Mouse (Mus musculus) limb, embryonic 10.5 days (tissue): Measurements from ENCODE around the gene Pdk2. TPM values are rescaled to one million over a fixed set of nuclear protein-coding genes. Genes with fewer than 3 reads are reported as not detected.
A peak's percentile ranks its signal among the peaks of the same experiment; 100 is the strongest.

Experiments used
- DNase-seq: peaks from one replicate; pipeline ENCODE4 v3.0.0-alpha.2; 2017; ENCODE audit warnings: low spot score
- H3K27ac ChIP-seq: fragments of 300-500 bp; sonication (generic); 2 replicates; pipeline ENCODE4 v1.5.1; 2016; ENCODE audit warnings: mild to moderate bottlenecking
- H3K27me3 ChIP-seq: fragments of 300-500 bp; sonication (generic); 2 replicates; pipeline ENCODE4 v1.6.1; 2016; ENCODE audit warnings: low read depth, mild to moderate bottlenecking; ENCODE audit not compliant: poor library complexity, severe bottlenecking
- H3K36me3 ChIP-seq: fragments of 300-500 bp; sonication (generic); 2 replicates; pipeline ENCODE4 v1.6.1; 2016; ENCODE audit warnings: mild to moderate bottlenecking, moderate library complexity
- H3K4me1 ChIP-seq: fragments of 300-500 bp; sonication (generic); 2 replicates; pipeline ENCODE4 v1.6.1; 2016
- H3K4me3 ChIP-seq: fragments of 300-500 bp; sonication (generic); 2 replicates; pipeline ENCODE4 v1.5.1; 2016; ENCODE audit warnings: mild to moderate bottlenecking, moderate library complexity
- H3K9me3 ChIP-seq: fragments of 300-500 bp; sonication (generic); replicated peaks from 2 replicates; pipeline ENCODE4 v1.6.1; 2016; ENCODE audit warnings: mild to moderate bottlenecking
- WGBS: fragments of 180-500 bp; shearing (Covaris S2); methylation state at CpG from one replicate; pipeline ENCODE4 v1.1.7; 2016; 5-methylcytosine and 5-hydroxymethylcytosine counted together
- polyA plus RNA-seq: library from polyadenylated mRNA; unstranded; fragments of >200 nt; fragmentation: Nextera tagmentation; extraction: Ambion mirVana; gene quantifications from 2 replicates; pipeline ENCODE4 v1.2.1, GENCODE M21; 2016

Gene Pdk2
- 9.8 and 21.2 TPM in 2 replicates for polyA plus RNA-seq

- H3K36me3 ChIP-seq = peaks cover 4% of the 10 kb centered on the region; the same call in 1 of the 2 replicates
- H3K27ac ChIP-seq = peak within 1 kb of the TSS; percentile 81
- peaks cover 44% of the 10 kb centered on the region for H3K27me3 ChIP-seq
- DNase-seq = peak; percentile 93
- no peaks in the 10 kb centered on the region for H3K9me3 ChIP-seq
- peaks cover 26% of the 10 kb centered on the region for H3K4me1 ChIP-seq
- 0% methylated on average over 41 of the region's 41 CpGs for WGBS
- peak within 1 kb of the TSS; percentile 72 for H3K4me3 ChIP-seq
Observed at GRCm38 (mm10) chr11:95041139-95041609, at the start of gene Pdk2. Gene Pdk2 (minus strand): TSS chr11:95041354.

DNA sequence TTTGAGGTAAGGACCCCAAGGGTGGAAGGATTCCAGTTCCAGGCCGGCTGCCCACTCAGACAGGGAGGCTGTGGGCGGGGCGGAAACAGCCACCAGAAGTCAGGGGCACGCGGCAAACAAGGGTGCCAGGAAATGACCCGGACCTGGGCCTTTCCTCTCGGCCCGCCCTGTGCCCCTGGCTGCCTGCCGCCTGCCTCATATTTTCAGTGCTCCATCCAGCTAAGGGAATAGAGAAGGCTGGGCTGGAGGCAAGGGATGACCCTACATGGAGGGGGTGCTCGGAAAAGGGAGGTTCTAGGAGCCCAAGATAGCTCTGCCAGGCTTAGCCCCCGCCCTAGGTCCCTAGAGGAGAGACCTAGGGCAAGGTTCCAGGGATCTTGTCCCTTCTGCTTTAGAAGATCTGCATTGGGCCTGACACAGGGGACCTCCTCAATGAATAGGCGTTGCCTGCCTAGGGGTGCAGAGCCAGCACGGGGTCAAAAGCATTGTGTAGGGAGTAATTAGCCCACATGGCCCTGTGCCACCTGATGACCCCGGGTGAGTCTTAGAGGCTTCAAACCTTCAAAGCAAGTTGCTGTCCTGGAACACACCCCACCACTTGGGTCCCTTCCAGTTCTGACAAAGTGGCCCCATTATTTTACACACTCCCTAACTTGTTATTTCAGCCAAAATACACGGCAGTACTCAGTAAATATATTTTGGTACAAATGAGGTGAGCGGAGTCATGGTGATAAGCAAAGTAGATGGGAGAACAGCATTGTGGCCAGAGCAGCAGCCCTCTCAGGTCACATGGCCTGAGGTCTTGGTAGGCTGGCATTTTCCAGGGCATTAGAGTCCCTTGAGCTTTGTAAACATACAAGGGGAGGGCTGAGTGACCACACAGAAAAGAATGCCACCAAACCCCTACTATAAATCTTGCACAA is 48.0 kb upstream of the Pdk2 start:
- no peak overlapping the region for H3K4me3 ChIP-seq
- no peaks in the 10 kb centered on the region for H3K9me3 ChIP-seq
- peaks cover 7% of the 10 kb centered on the region for H3K27me3 ChIP-seq
- no peaks in the 10 kb centered on the region for H3K36me3 ChIP-seq
- 0 out of 2 replicates have a peak overlapping the region, but pooled peaks have one; percentile 1 for H3K27ac ChIP-seq
- 77% methylated on average over 16 of the region's 16 CpGs for WGBS
- DNase-seq = no peak
- H3K4me1 ChIP-seq = peaks cover 45% of the 10 kb centered on the region

- Histone ChIP-seq H3K4me1 (peaks cover 48% of the 10 kb centered on the region), H3K27me3 (peaks cover 7% of the 10 kb centered on the region), H3K27ac (peak overlapping the region; percentile 1; the same call in 1 of the 2 replicates), H3K4me3 (no peak overlapping the region), H3K36me3 (no peaks in the 10 kb centered on the region), H3K9me3 (no peaks in the 10 kb centered on the region)
- no peak for DNase-seq
- 64% methylated on average over 7 of the region's 7 CpGs for WGBS
Observed at GRCm38 (mm10) chr11:95088286-95088685, 47.1 kb upstream of the Pdk2 start.

- DNase-seq = no peak
Observed at GRCm38 (mm10) chr11:95087301-95088228, 46.4 kb upstream of the Pdk2 start.

DNA sequence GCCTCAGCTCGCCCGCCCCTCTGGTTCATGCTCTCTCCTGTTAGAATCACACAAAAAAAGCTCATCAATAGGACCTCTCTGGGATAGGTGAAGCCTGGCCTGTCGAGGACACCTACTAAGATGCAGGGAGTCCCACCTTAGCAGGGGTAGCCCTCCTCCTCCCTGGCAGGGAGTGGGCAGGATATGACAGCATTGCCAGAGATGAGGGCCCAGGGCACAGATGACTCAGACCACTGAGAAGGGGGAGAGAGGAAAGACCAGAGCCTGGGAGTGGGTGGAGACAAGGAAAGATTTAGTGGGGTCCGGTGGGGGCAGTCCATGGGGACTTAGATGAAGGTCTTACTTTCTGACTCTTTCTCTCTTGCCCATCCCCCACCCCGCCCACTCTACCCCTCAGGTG is 45.1 kb upstream of the Pdk2 start:
- Histone ChIP-seq H3K4me3 (no peak overlapping the region), H3K9me3 (no peaks in the 10 kb centered on the region), H3K27me3 (peaks cover 7% of the 10 kb centered on the region), H3K27ac (peak overlapping the region; percentile 53; the same call in 1 of the 2 replicates), H3K36me3 (no peaks in the 10 kb centered on the region), H3K4me1 (peaks cover 45% of the 10 kb centered on the region)
- no peak for DNase-seq
- WGBS = 50% methylated on average over 5 of the region's 5 CpGs

More at GRCm38 (mm10) chr11:95087301-95088228, 46.4 kb upstream of the Pdk2 start:
- no peak overlapping the region for H3K4me3 ChIP-seq
- H3K27me3 ChIP-seq = peaks cover 7% of the 10 kb centered on the region
- H3K9me3 ChIP-seq = no peaks in the 10 kb centered on the region
- 75% methylated on average over 17 of the region's 17 CpGs for WGBS
- peaks cover 48% of the 10 kb centered on the region for H3K4me1 ChIP-seq
- H3K27ac ChIP-seq = no peak overlapping the region
- no peaks in the 10 kb centered on the region for H3K36me3 ChIP-seq

GRCm38 (mm10) chr11:95085710-95086109 is 44.6 kb upstream of the Pdk2 start:
- Histone ChIP-seq H3K36me3 (no peaks in the 10 kb centered on the region), H3K27ac (peak overlapping the region; percentile 53; the same call in 1 of the 2 replicates), H3K4me3 (no peak overlapping the region), H3K27me3 (peaks cover 7% of the 10 kb centered on the region), H3K9me3 (no peaks in the 10 kb centered on the region), H3K4me1 (peaks cover 45% of the 10 kb centered on the region)
- DNase-seq = no peak
- 9% methylated on average over 5 of the region's 5 CpGs for WGBS

DNA sequence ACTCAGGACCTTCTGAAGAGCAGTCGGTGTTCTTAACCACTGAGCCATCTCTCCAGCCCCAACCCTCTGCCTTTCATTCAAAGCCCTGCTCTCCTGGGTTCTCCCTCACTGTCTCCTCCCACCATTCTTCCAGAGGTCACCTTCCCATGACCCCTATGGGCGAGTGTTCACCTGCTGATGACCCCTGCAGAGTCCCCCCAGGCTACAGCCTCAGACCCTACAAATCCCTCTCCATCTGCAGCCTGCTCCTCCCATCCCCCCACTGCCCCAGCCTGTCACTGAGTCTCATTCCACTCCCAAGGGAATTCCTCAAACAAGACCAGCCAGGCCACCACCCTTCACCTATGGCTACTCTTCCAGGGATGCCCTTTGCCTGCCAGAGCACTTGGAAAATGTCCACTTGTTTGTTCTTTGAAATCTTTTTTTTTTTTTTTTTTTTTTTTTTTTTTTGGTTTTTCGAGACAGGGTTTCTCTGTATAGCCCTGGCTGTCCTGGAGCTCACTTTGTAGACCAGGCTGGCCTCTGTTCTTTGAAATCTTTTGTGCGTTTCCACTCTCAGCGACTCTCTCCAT is 43.7 kb upstream of the Pdk2 start:
- no peak for DNase-seq
- Histone ChIP-seq H3K36me3 (no peaks in the 10 kb centered on the region), H3K4me1 (peaks cover 49% of the 10 kb centered on the region), H3K9me3 (no peaks in the 10 kb centered on the region), H3K27me3 (peaks cover 15% of the 10 kb centered on the region), H3K27ac (no peak overlapping the region), H3K4me3 (no peak overlapping the region)
- 38% methylated on average over 5 of the region's 5 CpGs for whole genome bisulfite sequencing

DNA sequence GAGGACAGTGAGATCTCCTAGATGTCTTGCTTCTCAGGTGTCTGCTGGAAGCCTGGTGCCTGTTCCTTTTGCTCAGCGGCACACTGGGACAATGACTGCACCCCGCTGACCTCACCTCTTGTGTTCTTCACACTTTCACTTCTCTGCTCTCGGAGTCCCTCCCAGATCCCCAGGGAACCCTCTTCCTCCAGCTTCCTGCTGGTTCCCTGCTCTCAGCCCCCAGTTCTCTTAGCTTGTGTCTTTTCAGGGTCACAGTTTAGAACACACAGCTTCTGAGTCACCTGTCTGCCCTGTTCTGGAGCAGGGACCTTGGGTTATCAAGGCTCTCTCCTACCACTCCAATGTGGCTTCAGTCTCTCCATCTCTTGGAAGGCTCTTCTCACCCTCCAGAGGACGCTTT is 43.0 kb upstream of the Pdk2 start:
- no peak overlapping the region for H3K27ac ChIP-seq
- no peaks in the 10 kb centered on the region for H3K9me3 ChIP-seq
- H3K4me1 ChIP-seq = peaks cover 54% of the 10 kb centered on the region
- 34% methylated on average over 4 of the region's 4 CpGs for WGBS
- H3K4me3 ChIP-seq = no peak overlapping the region
- H3K36me3 ChIP-seq = no peaks in the 10 kb centered on the region
- DNase-seq = no peak
- H3K27me3 ChIP-seq = peaks cover 22% of the 10 kb centered on the region

- Histone ChIP-seq H3K27me3 (peaks cover 34% of the 10 kb centered on the region), H3K4me3 (no peak overlapping the region), H3K27ac (no peak overlapping the region), H3K36me3 (no peaks in the 10 kb centered on the region), H3K9me3 (no peaks in the 10 kb centered on the region), H3K4me1 (peaks cover 46% of the 10 kb centered on the region)
- no peak for DNase-seq
- WGBS = 93% methylated on average over 7 of the region's 7 CpGs
Observed at GRCm38 (mm10) chr11:95082896-95083295, 41.7 kb upstream of the Pdk2 start.

DNA sequence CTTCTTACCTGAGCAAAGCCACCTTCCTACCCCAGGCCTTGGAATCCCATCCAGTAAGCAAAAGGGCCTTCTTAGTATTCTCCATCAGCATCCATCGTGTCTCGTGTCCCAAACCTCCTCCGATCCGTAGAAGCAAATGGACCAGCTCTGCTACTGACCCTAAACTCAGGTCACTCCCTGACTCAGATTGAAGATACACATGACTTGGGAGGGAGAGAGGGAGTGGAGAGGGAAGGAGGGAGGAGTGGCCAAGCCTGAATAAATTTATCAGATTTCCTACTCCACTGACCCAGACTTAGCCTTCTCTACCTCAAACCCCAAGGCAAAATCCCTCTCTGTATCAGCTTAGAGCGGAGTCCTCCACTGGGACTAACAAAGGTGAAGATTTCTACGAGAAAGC is 39.6 kb upstream of the Pdk2 start:
- Histone ChIP-seq H3K36me3 (no peaks in the 10 kb centered on the region), H3K9me3 (no peaks in the 10 kb centered on the region), H3K4me1 (peaks cover 45% of the 10 kb centered on the region), H3K27ac (no peak overlapping the region), H3K27me3 (peaks cover 49% of the 10 kb centered on the region), H3K4me3 (no peak overlapping the region)
- WGBS = 90% methylated on average over 6 of the region's 6 CpGs
- DNase-seq = no peak

DNA sequence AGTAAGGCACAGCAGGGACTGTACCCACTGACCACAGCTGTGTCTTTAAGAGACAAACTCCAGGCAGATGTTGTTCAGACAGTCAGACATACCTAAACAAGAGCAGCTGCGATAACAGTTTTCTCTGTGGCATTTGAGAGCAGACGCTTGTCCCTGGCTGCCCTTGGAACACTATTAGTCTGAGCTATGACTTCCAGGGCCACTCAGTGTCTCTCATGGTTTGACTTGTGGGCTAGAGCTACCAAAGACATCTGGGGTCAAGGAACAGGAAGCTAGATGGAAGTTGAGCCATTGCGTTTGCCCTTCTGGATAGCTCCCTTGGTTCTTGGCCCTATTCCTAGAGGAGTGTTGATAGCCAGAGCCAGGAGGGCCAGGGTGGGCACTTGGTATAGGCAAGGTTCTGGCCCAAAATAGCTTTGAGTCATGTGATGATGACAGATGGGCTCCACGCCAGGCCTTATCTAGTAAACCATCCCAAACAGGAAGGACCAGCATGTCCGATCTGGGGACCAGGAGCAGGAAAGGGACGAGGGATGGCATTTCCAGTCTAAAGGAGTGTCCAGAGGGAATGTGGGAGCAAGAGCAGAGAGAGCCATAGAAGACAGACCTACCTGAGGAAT is 38.2 kb upstream of the Pdk2 start:
- Histone ChIP-seq H3K27me3 (peaks cover 63% of the 10 kb centered on the region), H3K27ac (no peak overlapping the region), H3K9me3 (no peaks in the 10 kb centered on the region), H3K4me3 (no peak overlapping the region), H3K4me1 (peaks cover 45% of the 10 kb centered on the region), H3K36me3 (no peaks in the 10 kb centered on the region)
- no peak for DNase-seq
- 72% methylated on average over 6 of the region's 6 CpGs for WGBS

GRCm38 (mm10) chr11:95077956-95078355 is 36.8 kb upstream of the Pdk2 start:
- Histone ChIP-seq H3K27ac (no peak overlapping the region), H3K4me1 (peaks cover 39% of the 10 kb centered on the region), H3K27me3 (peaks cover 77% of the 10 kb centered on the region), H3K4me3 (no peak overlapping the region), H3K36me3 (no peaks in the 10 kb centered on the region), H3K9me3 (no peaks in the 10 kb centered on the region)
- 69% methylated on average over 7 of the region's 7 CpGs for WGBS
- DNase-seq = no peak
